Mouse (Mus musculus) forebrain, postnatal 0 days (tissue): ENCODE data around the gene Arid1b. TPM values are rescaled to one million over a fixed set of nuclear protein-coding genes. Genes with fewer than 3 reads are reported as not detected.

Experiments
- ATAC-seq: fragments of 200-750 bp; cut with Nextera tagmentation; 2 replicates; pipeline ENCODE4 v1.8.0; 2017; ENCODE audit warnings: mild to moderate bottlenecking, moderate library complexity
- DNase-seq: peaks from one replicate; pipeline ENCODE4 v3.0.0-alpha.2; 2015
- H3K27ac ChIP-seq: fragments of 300-500 bp; sonication (generic); 2 replicates; pipeline ENCODE4 v1.5.1; 2014; ENCODE audit warnings: low read depth, mild to moderate bottlenecking, antibody characterized with exemption, low read length, moderate library complexity, mixed read lengths
- H3K27me3 ChIP-seq: fragments of 300-500 bp; sonication (generic); 2 replicates; pipeline ENCODE4 v1.6.1; 2014; ENCODE audit warnings: mild to moderate bottlenecking, low read length, mixed read lengths; ENCODE audit not compliant: insufficient read depth
- H3K36me3 ChIP-seq: fragments of 300-500 bp; sonication (generic); 2 replicates; pipeline ENCODE4 v1.6.1; 2014; ENCODE audit warnings: mild to moderate bottlenecking, moderate library complexity; ENCODE audit not compliant: insufficient read depth
- H3K4me1 ChIP-seq: fragments of 300-500 bp; sonication (generic); 2 replicates; pipeline ENCODE4 v1.6.1; 2014; ENCODE audit warnings: antibody characterized with exemption; ENCODE audit not compliant: insufficient read depth
- H3K4me2 ChIP-seq: fragments of 300-500 bp; sonication (generic); 2 replicates; pipeline ENCODE4 v1.6.1; 2014; ENCODE audit warnings: low read depth, mild to moderate bottlenecking, moderate library complexity
- H3K4me3 ChIP-seq: fragments of 300-500 bp; sonication (generic); 2 replicates; pipeline ENCODE4 v1.5.1; 2014; ENCODE audit warnings: low read depth, low read length, mixed read lengths
- H3K9ac ChIP-seq: fragments of 300-500 bp; sonication (generic); 2 replicates; pipeline ENCODE4 v1.6.1; 2014; ENCODE audit warnings: mild to moderate bottlenecking
- H3K9me3 ChIP-seq: fragments of 300-500 bp; sonication (generic); 2 replicates; pipeline ENCODE4 v1.6.1; 2016; ENCODE audit warnings: low read length
- CTCF ChIP-seq: sonication (generic); IDR thresholded peaks from 2 replicates; pipeline ENCODE4 v1.5.1; 2016; ENCODE audit warnings: antibody characterized with exemption, control low read depth, low read depth
- WGBS: fragments of 180-500 bp; shearing (Covaris S2); extraction: QIAGEN DNeasy Blood & Tissue Kit; methylation state at CpG from one replicate; pipeline ENCODE4 v1.1.7; 2014; 5-methylcytosine and 5-hydroxymethylcytosine counted together
- polyA plus RNA-seq: library from polyadenylated mRNA; unstranded; fragments of >200 nt; fragmentation: Nextera tagmentation; extraction: Ambion mirVana; gene quantifications from 2 replicates; pipeline ENCODE4 v1.2.1, GENCODE M21; 2015
- total RNA-seq: library from RNA; depleted of rRNA; stranded (reverse); fragments of >200 nt; gene quantifications from 2 replicates; pipeline ENCODE4 v1.2.3, GENCODE M21; 2014

The Arid1b gene
- total and polyA plus RNA-seq, 2 experiments from 2014 or later = 10.5 to 51.6 TPM

DNA sequence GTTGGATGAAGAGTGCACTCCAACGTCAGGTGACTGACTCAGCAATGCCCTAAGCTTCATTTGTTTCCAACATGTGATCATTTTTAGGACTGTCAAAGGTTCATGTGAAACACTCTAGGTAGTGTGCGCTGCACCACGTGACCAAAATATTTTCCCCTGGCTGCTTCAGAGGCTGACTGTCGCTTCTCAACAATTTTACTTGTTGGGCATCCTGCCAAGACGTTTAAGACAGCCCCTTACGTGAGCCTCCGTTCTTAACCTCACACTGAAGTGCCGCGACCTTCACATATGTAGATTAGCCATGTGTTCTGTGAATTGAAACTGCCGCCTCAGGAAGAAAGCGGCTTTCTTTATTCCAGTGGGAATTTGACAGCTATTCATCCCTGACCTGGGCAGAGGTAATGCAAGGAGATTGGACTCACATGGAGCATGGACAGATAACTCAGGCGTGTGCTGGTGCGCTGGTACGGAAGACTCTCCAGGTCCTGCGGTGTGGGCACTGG is 13.1 kb downstream of the Arid1b start:
- H3K27ac ChIP-seq = no peak overlapping the region
- peak overlapping the region; percentile 1; the same call in 1 of the 2 replicates for H3K4me3 ChIP-seq
- no peaks in the 10 kb centered on the region for H3K27me3 ChIP-seq
- TF ChIP-seq CTCF = no peak
- peaks cover 53% of the 10 kb centered on the region for H3K4me1 ChIP-seq
- H3K9me3 ChIP-seq = no peaks in the 10 kb centered on the region
- peak; percentile 72; the same call in 1 of the 2 replicates for ATAC-seq
- peak overlapping the region; percentile 30 for H3K4me2 ChIP-seq
- 4% methylated on average over 15 of the region's 15 CpGs for WGBS
- DNase-seq = peak; percentile 52
- H3K9ac ChIP-seq = no peak overlapping the region
- H3K36me3 ChIP-seq = no peaks in the 10 kb centered on the region

DNA sequence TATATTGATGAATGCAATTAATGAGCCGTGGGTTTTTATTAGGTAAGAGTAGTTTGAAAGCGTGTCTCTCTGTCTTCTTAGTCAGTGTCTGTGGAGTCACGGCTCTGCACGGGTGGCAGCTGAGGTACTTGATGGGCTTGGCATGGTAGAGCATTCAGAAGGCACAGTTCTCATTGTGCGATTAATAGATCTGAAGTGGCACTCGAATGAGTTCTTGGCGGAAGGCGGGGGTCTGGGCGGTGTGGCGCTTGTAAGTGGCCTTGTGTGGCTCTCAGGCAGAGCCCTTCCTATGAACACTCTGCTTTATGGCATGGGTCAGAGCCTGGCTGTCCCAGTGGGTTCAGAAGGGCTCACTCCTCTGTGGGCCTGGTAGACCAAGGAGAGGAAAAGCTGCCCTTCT is 14.1 kb downstream of the Arid1b start:
- Histone ChIP-seq H3K4me3 (no peak overlapping the region), H3K9me3 (no peaks in the 10 kb centered on the region), H3K9ac (no peak overlapping the region), H3K27me3 (no peaks in the 10 kb centered on the region), H3K36me3 (no peaks in the 10 kb centered on the region), H3K4me2 (no peak overlapping the region), H3K4me1 (peaks cover 48% of the 10 kb centered on the region), H3K27ac (no peak overlapping the region)
- WGBS = 26% methylated on average over 10 of the region's 10 CpGs
- no peak for TF ChIP-seq CTCF
- DNase-seq (no peak), ATAC-seq (peak; percentile 27)

DNA sequence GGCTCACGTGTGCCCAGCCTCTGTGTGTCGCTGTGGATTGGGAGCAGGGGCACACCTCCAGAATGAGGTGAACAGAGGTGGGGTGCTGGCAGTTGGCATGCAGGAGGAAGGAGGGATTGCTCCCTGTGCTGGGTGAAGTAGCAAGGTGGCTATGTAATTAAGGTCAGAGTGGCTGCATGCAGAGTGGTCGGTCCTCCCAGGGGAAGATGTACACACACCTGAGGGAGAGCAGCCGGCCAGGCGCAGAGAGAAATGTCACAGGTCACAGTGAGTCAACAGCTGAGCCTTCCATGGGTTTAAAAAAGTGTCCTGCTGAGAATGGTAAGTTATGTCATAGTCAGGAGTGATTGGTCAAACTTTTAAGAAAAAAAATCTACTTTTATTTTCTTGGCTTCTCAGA is 14.6 kb downstream of the Arid1b start:
- Histone ChIP-seq H3K9me3 (no peaks in the 10 kb centered on the region), H3K9ac (no peak overlapping the region), H3K4me2 (no peak overlapping the region), H3K4me3 (no peak overlapping the region), H3K27ac (no peak overlapping the region), H3K36me3 (no peaks in the 10 kb centered on the region), H3K4me1 (peaks cover 43% of the 10 kb centered on the region), H3K27me3 (no peaks in the 10 kb centered on the region)
- TF ChIP-seq CTCF = no peak
- ATAC-seq (no peak), DNase-seq (no peak)
- WGBS = 74% methylated on average over 5 of the region's 5 CpGs

DNA sequence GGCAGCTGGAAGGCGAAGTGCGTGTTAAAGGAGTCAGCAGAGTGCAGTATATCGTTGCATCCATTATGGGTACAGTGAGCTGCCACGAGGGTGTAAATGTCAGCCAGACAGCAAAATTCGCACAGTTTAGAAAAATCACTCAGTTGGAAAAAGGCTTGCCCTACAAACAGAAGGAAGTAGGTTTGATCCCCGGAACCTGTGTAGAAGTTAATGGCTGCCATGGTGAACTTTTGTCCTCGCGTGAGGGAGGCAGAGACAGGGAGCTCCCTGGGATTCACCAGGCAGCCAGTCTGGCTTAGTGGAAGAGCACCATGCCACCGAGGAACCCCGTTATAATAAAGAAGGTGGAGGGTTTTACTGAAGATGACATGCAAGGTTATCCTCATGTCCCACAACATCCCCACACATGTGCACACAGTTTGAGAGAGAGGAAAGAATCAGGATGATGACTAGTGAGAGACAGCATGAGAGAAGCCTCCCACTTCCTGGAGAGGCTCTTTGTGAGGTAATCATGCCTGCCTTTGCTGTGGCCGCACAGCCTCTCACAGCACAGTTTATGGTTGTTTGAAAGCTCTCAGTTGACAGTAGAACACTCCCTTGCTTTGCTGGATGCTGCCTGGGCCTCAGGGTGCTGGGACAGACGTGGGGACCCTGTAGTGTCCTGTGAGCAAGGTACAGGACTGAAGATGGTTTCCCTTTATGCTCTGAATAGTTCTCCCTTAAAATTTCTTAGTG is 15.6 kb downstream of the Arid1b start:
- Histone ChIP-seq H3K36me3 (no peaks in the 10 kb centered on the region), H3K4me3 (no peak overlapping the region), H3K9ac (no peak overlapping the region), H3K27ac (no peak overlapping the region), H3K9me3 (no peaks in the 10 kb centered on the region), H3K27me3 (no peaks in the 10 kb centered on the region), H3K4me1 (peaks cover 35% of the 10 kb centered on the region), H3K4me2 (no peak overlapping the region)
- WGBS = 65% methylated on average over 12 of the region's 12 CpGs
- ATAC-seq (no peak), DNase-seq (no peak)
- TF ChIP-seq CTCF = no peak

DNA sequence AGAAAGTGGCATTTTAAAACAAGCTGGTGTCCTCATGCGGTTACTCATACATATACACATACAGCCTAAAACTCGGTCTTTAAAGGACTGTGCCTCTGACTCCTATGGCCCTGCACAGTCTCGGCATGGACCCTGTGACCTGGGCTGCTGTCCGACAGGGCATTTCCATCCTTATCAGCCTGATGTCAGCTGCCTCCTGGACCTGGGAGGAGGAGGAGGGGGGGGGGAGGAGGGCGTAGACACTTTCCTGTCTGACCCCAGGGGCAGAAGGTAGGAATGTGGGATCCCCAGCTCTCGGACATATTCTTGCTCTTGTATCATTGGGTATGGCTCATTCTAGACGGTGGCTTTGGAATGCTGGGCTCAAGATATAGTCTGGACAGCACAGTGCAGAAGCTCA is 16.6 kb downstream of the Arid1b start:
- no peak for ATAC-seq
- no peak overlapping the region for H3K4me2 ChIP-seq
- H3K36me3 ChIP-seq = no peaks in the 10 kb centered on the region
- no peak for TF ChIP-seq CTCF
- H3K27me3 ChIP-seq = no peaks in the 10 kb centered on the region
- peaks cover 28% of the 10 kb centered on the region for H3K4me1 ChIP-seq
- 86% methylated on average over 7 of the region's 7 CpGs for WGBS
- H3K9me3 ChIP-seq = no peaks in the 10 kb centered on the region
- H3K9ac ChIP-seq = no peak overlapping the region
- no peak overlapping the region for H3K4me3 ChIP-seq
- no peak for DNase-seq
- H3K27ac ChIP-seq = no peak overlapping the region

DNA sequence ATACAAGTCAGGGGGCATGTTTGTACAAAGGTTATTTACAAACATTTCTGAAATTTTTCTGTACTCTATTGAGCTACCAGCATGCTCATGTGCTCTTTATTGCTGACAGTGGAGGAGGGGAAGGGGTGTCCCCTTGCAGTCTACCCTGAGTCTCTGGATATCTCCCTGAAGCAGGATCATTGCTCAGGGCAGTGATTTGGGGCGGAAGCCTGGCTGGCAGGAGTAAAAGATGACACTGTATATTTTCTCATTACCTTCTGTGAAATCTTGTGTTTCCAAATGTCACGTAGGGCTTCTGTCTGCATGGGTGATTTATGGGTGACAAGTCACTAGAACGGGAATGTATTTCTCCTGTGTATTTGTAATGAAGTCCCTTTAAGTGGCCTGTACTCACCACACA is 18.0 kb downstream of the Arid1b start:
- Histone ChIP-seq H3K9ac (no peak overlapping the region), H3K36me3 (no peaks in the 10 kb centered on the region), H3K4me1 (peaks cover 20% of the 10 kb centered on the region), H3K4me3 (no peak overlapping the region), H3K9me3 (no peaks in the 10 kb centered on the region), H3K27me3 (no peaks in the 10 kb centered on the region), H3K27ac (no peak overlapping the region), H3K4me2 (no peak overlapping the region)
- DNase-seq (no peak), ATAC-seq (no peak)
- WGBS = 80% methylated on average over 3 of the region's 3 CpGs
- TF ChIP-seq CTCF = no peak

DNA sequence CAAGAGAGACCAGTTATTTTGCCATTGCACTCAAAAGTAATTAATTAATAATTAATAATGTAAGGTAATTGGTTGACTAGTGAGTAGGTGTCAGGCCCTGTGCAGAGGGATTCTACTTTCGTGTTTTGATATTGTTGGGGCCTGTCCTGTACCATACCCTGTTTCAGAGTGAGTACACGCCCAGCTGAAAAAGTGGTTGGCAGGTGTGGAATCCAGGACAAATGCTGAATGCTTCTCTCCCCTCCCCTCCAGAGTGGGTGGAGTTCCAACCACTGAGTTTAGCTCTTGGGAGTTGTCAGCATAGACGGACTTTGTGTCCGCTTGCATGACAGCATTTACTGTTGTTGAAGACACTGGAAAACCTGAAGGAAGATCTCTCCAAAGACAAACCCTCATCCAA is 18.4 kb downstream of the Arid1b start:
- no peaks in the 10 kb centered on the region for H3K36me3 ChIP-seq
- no peak overlapping the region for H3K4me3 ChIP-seq
- H3K9me3 ChIP-seq = no peaks in the 10 kb centered on the region
- no peak for TF ChIP-seq CTCF
- H3K4me1 ChIP-seq = peaks cover 16% of the 10 kb centered on the region
- H3K27me3 ChIP-seq = no peaks in the 10 kb centered on the region
- 73% methylated on average over 4 of the region's 4 CpGs for WGBS
- ATAC-seq = no peak
- no peak for DNase-seq
- no peak overlapping the region for H3K4me2 ChIP-seq
- H3K9ac ChIP-seq = no peak overlapping the region
- no peak overlapping the region for H3K27ac ChIP-seq
